Mouse (Mus musculus) ovary, postnatal 36 days (tissue): ENCODE measurements at regions not wholly inside any gene's neighbourhood (a gene's known extent, or its start where the extent isn't known, plus 50 kb on each side); places are given as distances from the start of the nearest gene placed in this dataset.

Source experiments
- DNase-seq: peaks from one replicate; pipeline ENCODE4 v3.0.0; 2022; ENCODE audit warnings: low spot score, mixed read lengths

DNA sequence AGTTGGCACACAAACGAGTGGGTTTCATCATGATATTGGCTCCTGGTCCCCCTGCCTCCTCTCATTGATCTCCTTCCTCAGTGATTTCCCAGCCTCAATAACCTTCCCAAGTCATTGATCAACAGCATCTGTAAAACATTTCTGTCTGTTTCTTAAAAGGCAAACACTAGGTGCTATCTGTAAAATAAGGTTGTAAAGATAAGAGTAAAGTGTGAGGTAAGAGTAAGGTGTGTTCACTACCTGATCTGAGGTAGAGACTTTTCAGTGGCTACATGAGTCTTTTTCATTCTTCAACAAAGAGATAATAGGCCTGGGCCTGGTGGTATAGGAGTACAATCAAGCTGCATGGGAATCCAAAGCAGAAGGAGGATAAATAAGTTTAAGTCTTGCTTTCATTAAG lies 55.7 kb downstream of the Plk2 start:
- DNase-seq = no peak

DNA sequence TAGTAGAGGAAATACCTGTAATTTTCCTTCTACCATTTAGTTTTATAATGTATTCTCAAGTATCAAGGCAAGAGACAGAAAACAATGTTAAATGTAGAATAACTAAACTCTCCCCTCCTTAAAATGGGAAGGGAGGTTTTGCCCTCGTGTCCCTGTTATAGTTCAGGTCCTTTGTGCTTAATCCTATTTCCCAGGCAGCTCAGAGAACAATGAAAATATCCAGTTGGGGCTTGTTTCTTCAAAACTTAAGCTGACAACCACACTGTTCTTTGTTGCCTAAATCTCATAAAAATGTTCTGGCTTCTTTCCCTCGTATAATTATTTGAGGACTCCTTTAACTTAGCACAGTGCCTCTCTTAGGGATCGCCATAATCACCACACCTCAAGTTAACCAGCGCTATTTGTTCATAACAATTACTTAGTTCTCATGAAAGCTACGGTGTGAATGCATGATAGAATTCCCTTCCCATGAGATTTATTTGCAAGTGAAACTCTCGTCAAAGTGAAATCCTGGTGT lies 57.2 kb downstream of the Plk2 start:
- DNase-seq = no peak

DNA sequence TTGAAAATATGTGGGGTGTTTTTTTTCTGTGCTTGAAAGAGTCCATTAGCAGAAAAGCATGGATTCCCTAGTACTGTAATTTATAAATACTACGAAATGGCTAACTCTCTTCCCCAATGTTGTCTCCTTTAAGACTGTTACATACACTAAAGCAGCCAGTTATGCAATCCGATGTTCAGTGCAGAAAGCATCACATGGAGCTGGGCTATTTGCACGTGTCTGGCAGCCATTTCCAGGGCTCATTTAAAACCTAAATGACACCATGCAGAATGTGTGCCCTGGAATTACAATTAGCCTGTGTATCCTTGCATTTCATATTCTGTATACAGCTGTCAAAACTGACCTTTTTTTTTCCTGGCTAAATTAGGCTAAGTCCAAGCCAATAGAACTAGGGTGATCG lies 60.2 kb downstream of the Plk2 start:
- DNase-seq = no peak

- no peak for DNase-seq
Measured at GRCm38 (mm10) chr13:110455569-110456196, 60.8 kb downstream of the Plk2 start.

DNA sequence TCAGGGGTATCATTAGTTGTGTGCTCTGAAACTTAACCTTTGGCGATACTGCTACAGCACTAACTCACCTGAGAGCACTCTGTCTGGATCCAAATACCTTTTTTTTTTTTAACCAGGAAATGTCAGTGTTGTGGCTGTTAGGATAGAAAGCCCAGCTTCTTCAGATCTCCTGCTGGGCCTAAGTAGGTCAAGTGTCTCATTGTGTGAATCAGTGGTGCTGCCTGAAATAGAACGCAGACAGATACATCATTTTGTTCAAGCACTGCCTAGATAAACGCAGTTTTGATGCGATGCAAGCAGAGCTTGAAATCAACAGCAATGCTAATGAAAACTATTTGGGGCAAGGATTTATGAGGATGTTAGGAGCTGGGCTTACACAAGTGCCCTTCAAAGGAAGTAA lies 63.9 kb downstream of the Plk2 start:
- DNase-seq = no peak

DNA sequence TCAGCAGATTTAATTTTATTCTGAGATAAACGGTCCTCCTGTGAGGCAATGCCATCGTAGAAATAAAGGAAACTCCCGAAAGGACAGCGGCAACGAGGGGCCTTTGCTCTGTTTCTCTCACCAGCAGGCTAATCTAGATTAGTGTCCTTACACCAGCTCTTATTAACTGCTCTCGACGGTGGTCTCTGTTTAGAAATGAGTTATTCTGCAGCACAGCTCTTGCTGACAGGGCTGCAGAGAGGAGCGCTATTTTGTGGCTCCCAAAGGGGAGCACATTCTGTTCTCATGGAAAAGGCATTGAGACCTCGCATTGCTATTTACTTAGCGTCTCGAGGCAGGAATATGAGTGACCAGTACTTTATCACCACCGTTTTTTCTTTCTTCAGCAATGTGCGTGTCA lies 66.7 kb downstream of the Plk2 start:
- DNase-seq = no peak

DNA sequence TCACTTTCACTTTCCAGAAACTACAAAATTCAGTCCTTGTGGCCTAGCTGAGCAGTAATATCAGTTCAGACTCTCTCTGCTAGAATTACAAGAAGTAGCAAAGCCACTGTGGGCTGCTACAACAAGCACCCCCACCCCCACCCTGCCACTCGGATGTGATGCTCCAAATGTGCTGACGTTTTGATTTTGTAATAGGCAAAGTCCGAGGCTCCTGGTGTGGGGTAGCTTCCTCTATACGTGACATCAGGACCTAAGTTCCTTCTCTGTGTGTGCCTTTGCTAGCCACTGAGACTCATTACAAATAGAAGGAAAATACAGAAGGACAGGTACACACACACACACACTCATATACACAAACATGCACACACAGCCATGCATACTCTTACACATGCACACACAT lies 76.7 kb downstream of the Plk2 start:
- DNase-seq = no peak

DNA sequence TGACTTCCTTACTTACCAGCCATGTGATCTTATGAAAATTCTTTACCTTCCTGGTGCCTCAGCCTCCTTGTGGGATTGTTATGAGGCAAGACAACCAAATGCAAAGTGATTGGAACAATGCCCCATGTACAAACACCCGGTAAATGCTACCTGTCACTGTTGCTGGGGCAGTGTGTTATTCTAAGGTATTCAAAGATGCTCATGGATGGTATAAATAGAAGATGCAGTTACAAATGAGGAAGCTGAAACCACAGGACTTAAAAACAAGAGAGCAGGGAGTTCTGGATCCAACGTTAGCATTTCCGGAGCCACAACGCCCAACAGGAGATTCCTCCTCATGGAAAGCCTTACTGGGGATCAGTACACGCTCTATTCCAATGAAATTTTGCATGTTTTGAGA lies 82.9 kb downstream of the Plk2 start:
- DNase-seq = no peak

DNA sequence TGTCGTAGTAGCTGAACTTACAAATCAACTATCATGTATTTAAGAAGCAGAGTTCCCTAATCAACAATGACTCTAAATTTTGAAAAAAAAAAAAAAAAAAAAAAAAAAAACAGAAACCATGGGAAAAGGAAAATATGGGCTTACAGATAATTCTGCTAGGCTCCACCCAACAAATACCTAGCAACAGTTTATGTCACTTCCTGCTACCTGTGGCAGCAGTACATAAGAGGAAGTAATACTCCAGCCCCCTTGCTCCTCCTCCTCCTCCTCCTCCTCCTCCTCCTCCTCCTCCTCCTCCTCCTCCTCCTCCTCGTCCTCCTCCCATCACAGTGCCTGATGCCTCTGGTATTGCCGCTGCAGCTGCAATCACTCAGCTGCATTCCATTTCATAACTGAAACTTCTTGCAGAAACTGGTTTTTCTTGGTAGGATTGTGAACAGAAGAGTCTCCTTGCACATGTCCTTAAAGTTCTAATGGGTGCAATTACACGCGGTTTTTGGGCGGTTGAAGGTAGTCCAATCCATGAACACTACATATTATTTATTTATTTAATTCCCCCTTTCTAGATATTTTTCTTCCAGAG lies 89.6 kb downstream of the Plk2 start:
- no peak for DNase-seq

DNA sequence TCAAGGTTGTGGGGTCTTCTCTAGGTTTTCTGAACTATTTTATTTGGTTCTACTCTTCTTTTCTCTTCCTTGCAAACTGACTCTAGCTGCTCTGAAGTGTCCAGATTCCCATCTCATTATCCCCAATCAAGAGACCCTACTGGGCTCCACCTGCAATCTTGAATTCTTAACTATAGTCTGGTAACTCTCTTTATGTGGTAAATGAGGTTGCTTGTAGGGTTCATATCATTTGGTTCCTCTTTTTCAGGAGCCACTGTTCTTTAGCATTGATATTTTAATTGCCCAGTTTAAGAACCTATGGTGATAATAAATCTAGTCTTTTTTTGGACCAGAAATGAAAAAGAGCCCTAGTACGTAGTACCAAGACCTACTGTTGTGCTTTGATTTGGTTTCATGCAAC lies 90.7 kb downstream of the Plk2 start:
- DNase-seq = no peak

- DNase-seq = no peak
Measured at GRCm38 (mm10) chr13:110490166-110490565, 95.3 kb downstream of the Plk2 start.

DNA sequence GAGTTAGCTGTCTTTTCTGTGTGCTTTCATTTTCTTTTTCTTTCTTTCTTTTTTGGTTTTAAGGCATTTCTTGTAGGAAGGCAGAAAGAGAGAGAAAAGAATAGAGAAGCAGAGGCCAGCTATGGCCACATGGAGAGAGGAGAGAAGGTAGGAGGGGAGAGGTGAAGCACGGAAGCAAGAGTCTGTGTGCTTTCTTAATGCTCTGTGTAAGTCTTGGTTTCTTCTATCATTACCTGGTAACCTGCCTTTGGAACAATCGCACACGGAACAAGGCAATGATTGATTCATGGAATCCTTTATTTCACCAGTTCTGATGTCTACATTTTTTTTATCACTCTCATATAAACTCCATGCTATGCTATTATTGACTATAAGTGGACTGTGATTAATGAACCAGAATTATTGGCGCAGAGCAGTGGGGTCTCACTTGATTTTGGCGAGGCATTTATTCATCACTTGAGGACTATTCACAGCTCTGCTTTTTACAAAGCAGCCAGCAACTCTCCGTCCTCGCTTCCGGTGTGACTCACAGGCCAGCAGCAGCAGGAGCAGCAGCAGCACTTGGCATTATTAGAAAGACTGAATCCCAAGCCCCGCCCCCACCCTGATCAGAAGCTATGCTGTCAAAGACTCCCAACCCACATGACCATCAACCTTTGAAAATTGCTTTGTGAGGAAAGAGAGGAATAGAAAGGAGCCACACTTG lies 97.6 kb downstream of the Plk2 start:
- no peak for DNase-seq

GRCm38 (mm10) chr13:110493002-110493552 lies 98.2 kb downstream of the Plk2 start:
- no peak for DNase-seq

- DNase-seq = no peak
Measured at GRCm38 (mm10) chr13:110497461-110497860, 102.6 kb downstream of the Plk2 start.

GRCm38 (mm10) chr13:110507814-110508362 lies 113.0 kb downstream of the Plk2 start:
- DNase-seq = no peak

DNA sequence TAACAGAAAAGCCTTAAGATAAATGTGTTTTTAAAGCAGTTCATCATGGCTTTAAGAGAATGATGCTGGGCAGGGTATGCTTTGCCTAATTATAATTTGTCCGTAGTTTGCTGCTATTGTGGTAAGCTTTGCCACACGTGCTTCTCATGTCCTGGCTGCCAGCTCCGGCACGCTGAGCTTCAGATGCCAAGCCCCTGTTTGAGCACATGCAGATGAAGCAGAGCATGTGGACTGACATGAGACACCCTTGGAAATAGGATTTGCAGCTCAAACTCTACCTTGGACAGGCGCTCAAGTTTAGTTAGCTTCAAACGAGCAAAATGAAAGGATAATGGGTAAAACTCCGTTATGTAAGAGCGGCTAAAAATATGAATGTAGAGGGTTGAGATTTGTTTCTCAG lies 123.1 kb downstream of the Plk2 start:
- no peak for DNase-seq

GRCm38 (mm10) chr13:110522974-110523373 lies 128.1 kb downstream of the Plk2 start:
- DNase-seq = no peak

GRCm38 (mm10) chr13:110527681-110528080 lies 132.8 kb downstream of the Plk2 start:
- DNase-seq = no peak

GRCm38 (mm10) chr13:110529624-110530023 lies 134.8 kb downstream of the Plk2 start:
- no peak for DNase-seq

GRCm38 (mm10) chr13:110534320-110534764 lies 139.5 kb downstream of the Plk2 start:
- DNase-seq = no peak

GRCm38 (mm10) chr13:110535785-110536184 lies 140.9 kb downstream of the Plk2 start:
- DNase-seq = no peak

DNA sequence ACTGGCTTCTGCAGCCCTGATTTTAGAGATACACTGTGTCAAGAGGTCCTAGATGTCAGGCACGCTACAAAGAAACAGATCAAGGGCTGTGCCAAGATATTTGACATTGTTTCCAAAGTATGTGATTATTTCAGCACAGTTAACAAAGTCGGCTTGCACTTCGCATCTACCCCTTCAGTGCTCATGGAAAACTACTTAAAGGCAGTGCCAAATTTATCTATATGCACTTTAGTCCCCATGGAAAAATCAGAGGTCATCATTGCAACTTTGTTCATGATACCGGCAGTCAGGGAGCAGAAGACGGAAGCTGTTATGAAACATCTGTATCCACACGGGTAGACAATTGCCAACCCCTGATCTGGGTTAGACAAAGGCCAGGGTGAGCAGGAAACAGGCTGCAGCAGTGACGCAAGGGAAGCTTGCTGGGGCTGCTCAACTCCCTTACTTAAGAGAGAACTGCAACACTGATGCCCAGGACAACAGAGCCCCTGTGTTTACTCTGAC lies 143.2 kb downstream of the Plk2 start:
- DNase-seq = peak; percentile 3
